Mouse (Mus musculus) midbrain, embryonic 16.5 days (tissue): ENCODE measurements around the gene Nhp2. TPM values are rescaled to one million over a fixed set of nuclear protein-coding genes. Genes with fewer than 3 reads are reported as not detected.
"Not testable (repeated sequence)": the region's sequence is repeated elsewhere in the genome, so short reads cannot be mapped to it uniquely, and the experiment has no call there.

Experiments used
- ATAC-seq: fragments of 200-750 bp; cut with Nextera tagmentation; 2 replicates; pipeline ENCODE4 v1.8.0; 2017; ENCODE audit warnings: moderate TSS enrichment
- H3K27ac ChIP-seq: fragments of 300-500 bp; sonication (generic); 2 replicates; pipeline ENCODE4 v1.5.1; 2014; ENCODE audit warnings: mild to moderate bottlenecking, low read length, mixed read lengths
- H3K27me3 ChIP-seq: fragments of 300-500 bp; sonication (generic); 2 replicates; pipeline ENCODE4 v1.6.1; 2014; ENCODE audit warnings: low read depth, low read length, mixed read lengths; ENCODE audit not compliant: control insufficient read depth, insufficient read depth
- H3K36me3 ChIP-seq: fragments of 300-500 bp; sonication (generic); 2 replicates; pipeline ENCODE4 v1.6.1; 2014; ENCODE audit warnings: mild to moderate bottlenecking, low read length, moderate library complexity, mixed read lengths; ENCODE audit not compliant: control insufficient read depth, insufficient read depth
- H3K4me1 ChIP-seq: fragments of 300-500 bp; sonication (generic); 2 replicates; pipeline ENCODE4 v1.6.1; 2014; ENCODE audit warnings: mild to moderate bottlenecking, low read length, mixed read lengths; ENCODE audit not compliant: control insufficient read depth, insufficient read depth
- H3K4me2 ChIP-seq: fragments of 300-500 bp; sonication (generic); 2 replicates; pipeline ENCODE4 v1.6.1; 2014; ENCODE audit warnings: mild to moderate bottlenecking, low read length, mixed read lengths
- H3K4me3 ChIP-seq: fragments of 300-500 bp; sonication (generic); 2 replicates; pipeline ENCODE4 v1.5.1; 2014; ENCODE audit warnings: low read depth, mild to moderate bottlenecking, low read length, moderate library complexity, mixed read lengths
- H3K9ac ChIP-seq: fragments of 300-500 bp; sonication (generic); 2 replicates; pipeline ENCODE4 v1.6.1; 2014; ENCODE audit warnings: low read depth, low read length, mixed read lengths
- H3K9me3 ChIP-seq: fragments of 300-500 bp; sonication (generic); replicated peaks from 2 replicates; pipeline ENCODE4 v1.6.1; 2014; ENCODE audit warnings: mild to moderate bottlenecking, low read length, mixed read lengths; ENCODE audit not compliant: control insufficient read depth, poor library complexity, severe bottlenecking
- WGBS: fragments of 180-500 bp; shearing (Covaris S2); extraction: QIAGEN DNeasy Blood & Tissue Kit; methylation state at CpG from one replicate; pipeline ENCODE4 v1.1.7; 2014; 5-methylcytosine and 5-hydroxymethylcytosine counted together
- polyA plus RNA-seq: library from polyadenylated mRNA; unstranded; fragments of >200 nt; fragmentation: Nextera tagmentation; extraction: Ambion mirVana; gene quantifications from 2 replicates; pipeline ENCODE4 v1.2.1, GENCODE M21; 2015

Gene Nhp2
- polyA plus RNA-seq, 1 experiment from 2014 or later: 83.7 TPM

- peaks cover 2% of the 10 kb centered on the region; the same call in 1 of the 2 replicates for H3K4me1 ChIP-seq
- no peak overlapping the region for H3K4me3 ChIP-seq
- H3K27me3 ChIP-seq: no peaks in the 10 kb centered on the region
- H3K4me2 ChIP-seq: no peak overlapping the region
- H3K9ac ChIP-seq: no peak overlapping the region
- no peaks in the 10 kb centered on the region for H3K9me3 ChIP-seq
- 91% methylated on average over 1 of the region's 1 CpGs for WGBS
- H3K36me3 ChIP-seq: peaks cover 47% of the 10 kb centered on the region
- H3K27ac ChIP-seq: no peak overlapping the region; the same call in 1 of the 2 replicates
- no peak for ATAC-seq
Observed at GRCm38 (mm10) chr11:51595459-51596083, 24.0 kb upstream of the Nhp2 start.

- Histone ChIP-seq H3K9me3 (no peaks in the 10 kb centered on the region), H3K27ac (no peak overlapping the region), H3K27me3 (no peaks in the 10 kb centered on the region), H3K9ac (no peak overlapping the region), H3K4me3 (no peak overlapping the region), H3K4me1 (peaks cover 2% of the 10 kb centered on the region), H3K36me3 (peaks cover 60% of the 10 kb centered on the region), H3K4me2 (no peak overlapping the region)
- no peak for ATAC-seq
- 82% methylated on average over 2 of the region's 2 CpGs for WGBS
Observed at GRCm38 (mm10) chr11:51597553-51597952, 22.0 kb upstream of the Nhp2 start.

DNA sequence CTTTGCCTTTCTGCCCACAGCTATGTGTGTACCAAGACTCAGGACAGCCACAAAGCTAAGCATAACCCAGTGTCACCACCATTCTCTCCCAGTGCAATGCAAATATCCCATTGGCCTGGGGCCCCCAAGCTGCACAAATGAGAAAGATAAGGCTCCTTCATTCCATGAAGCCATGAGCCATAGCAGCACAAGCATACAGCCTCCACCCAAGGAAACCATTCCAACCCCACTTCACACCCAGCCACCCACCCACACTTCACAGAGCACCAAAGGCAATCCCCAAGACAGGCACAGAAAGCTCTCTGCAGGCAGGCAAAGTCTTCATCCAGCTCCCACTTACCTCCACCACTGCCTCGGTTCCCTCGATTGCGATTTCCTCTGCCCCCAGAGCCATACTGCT is 17.3 kb upstream of the Nhp2 start:
- ATAC-seq: no peak
- WGBS: 88% methylated on average over 3 of the region's 3 CpGs
- no peak overlapping the region for H3K4me2 ChIP-seq
- no peak overlapping the region for H3K9ac ChIP-seq
- no peak overlapping the region for H3K27ac ChIP-seq
- no peaks in the 10 kb centered on the region for H3K27me3 ChIP-seq
- H3K4me3 ChIP-seq: no peak overlapping the region
- H3K4me1 ChIP-seq: peaks cover 28% of the 10 kb centered on the region
- no peaks in the 10 kb centered on the region for H3K9me3 ChIP-seq
- peaks cover 55% of the 10 kb centered on the region for H3K36me3 ChIP-seq

DNA sequence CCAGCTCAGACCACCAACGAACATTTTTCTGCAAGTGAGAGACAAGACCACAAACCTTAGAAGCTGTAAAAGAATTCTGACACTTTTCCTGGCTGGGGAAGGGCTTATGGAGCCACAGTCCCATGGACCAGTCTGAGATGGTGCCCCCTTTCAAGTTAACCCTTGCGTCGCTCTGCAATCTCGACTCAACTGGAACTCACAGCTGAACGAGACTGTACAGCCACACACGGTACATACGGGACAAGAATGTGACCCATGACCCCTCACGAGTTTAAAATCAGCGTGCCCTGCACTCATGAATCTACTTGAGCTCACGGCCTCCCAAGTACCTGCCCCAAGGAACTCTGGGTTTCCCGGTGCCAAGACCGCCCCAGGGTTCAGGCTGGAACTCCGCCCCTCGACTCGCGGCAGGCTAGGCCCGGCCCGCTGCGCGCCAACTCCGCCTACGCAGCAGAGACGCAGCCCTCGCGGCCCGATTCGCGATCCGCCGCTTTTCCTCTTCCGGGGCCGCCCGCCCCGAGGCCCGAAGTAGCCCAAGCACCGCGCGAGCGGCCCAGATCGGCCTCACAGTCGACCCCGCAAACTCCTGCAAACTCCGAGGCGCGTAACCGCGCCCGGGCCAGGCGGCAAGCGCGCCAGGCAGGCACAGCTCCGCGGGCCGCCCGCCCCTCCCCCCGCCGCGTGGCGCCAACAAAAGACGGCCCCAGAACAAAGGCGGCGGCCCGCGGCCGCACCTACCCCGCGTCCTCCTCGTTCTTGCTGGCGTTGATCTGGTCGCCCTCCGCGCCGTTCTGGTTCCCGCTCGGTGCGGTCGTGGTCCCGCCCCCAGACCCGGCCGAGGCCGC is 13.7 kb upstream of the Nhp2 start:
- Histone ChIP-seq H3K4me1 (peaks cover 29% of the 10 kb centered on the region), H3K9me3 (no peaks in the 10 kb centered on the region)
- under 1% methylated on average over 71 of the region's 81 CpGs for WGBS

GRCm38 (mm10) chr11:51606447-51607095 is 13.0 kb upstream of the Nhp2 start, which contains the start of gene Hnrnpab:
Gene Hnrnpab, minus strand, starts transcription at chr11:51606847.
- peak within 1 kb of the TSS; percentile 86 for H3K4me2 ChIP-seq
- under 1% methylated on average over 83 of the region's 91 CpGs for WGBS
- no peaks in the 10 kb centered on the region for H3K27me3 ChIP-seq
- H3K9me3 ChIP-seq: no peaks in the 10 kb centered on the region
- peak; percentile 97 for ATAC-seq
- peaks cover 29% of the 10 kb centered on the region for H3K4me1 ChIP-seq
- peak within 1 kb of the TSS; percentile 99 for H3K9ac ChIP-seq
- peaks cover 22% of the 10 kb centered on the region for H3K36me3 ChIP-seq
- peak within 1 kb of the TSS; percentile 96 for H3K27ac ChIP-seq
- H3K4me3 ChIP-seq: peak within 1 kb of the TSS; percentile 91

More for the DNA sequence above, 13.7 kb upstream of the Nhp2 start:
- peak; percentile 54 for ATAC-seq
- Histone ChIP-seq H3K27ac (peak overlapping the region; percentile 96), H3K36me3 (peaks cover 29% of the 10 kb centered on the region), H3K27me3 (no peaks in the 10 kb centered on the region), H3K9ac (peak overlapping the region; percentile 99), H3K4me2 (peak overlapping the region; percentile 71), H3K4me3 (peak overlapping the region; percentile 91)

GRCm38 (mm10) chr11:51607096-51607738 is 12.3 kb upstream of the Nhp2 start:
- Histone ChIP-seq H3K9me3 (no peaks in the 10 kb centered on the region), H3K4me3 (peak overlapping the region; percentile 91), H3K9ac (peak overlapping the region; percentile 99), H3K4me1 (peaks cover 29% of the 10 kb centered on the region), H3K27me3 (no peaks in the 10 kb centered on the region), H3K27ac (peak overlapping the region; percentile 96), H3K4me2 (peak overlapping the region; percentile 86), H3K36me3 (peaks cover 16% of the 10 kb centered on the region)
- 8% methylated on average over 15 of the region's 15 CpGs for WGBS
- ATAC-seq: peak; percentile 71

GRCm38 (mm10) chr11:51609266-51609909 is 10.1 kb upstream of the Nhp2 start:
- H3K4me1 ChIP-seq: peaks cover 16% of the 10 kb centered on the region

GRCm38 (mm10) chr11:51609940-51610339 is 9.6 kb upstream of the Nhp2 start:
- not testable (repeated sequence) for H3K4me2 ChIP-seq, H3K9me3 ChIP-seq, H3K9ac ChIP-seq, H3K4me3 ChIP-seq, H3K36me3 ChIP-seq, H3K27me3 ChIP-seq, ATAC-seq, H3K27ac ChIP-seq
- WGBS: 92% methylated on average over 5 of the region's 5 CpGs
- H3K4me1 ChIP-seq: peaks cover 11% of the 10 kb centered on the region

More at GRCm38 (mm10) chr11:51609266-51609909, 10.1 kb upstream of the Nhp2 start:
- H3K9ac ChIP-seq: no peak overlapping the region
- no peaks in the 10 kb centered on the region; the same call in 1 of the 2 replicates for H3K36me3 ChIP-seq
- no peak overlapping the region for H3K4me2 ChIP-seq
- no peaks in the 10 kb centered on the region for H3K27me3 ChIP-seq
- no peak overlapping the region for H3K27ac ChIP-seq
- ATAC-seq: no peak
- WGBS: 86% methylated on average over 3 of the region's 3 CpGs
- H3K9me3 ChIP-seq: no peaks in the 10 kb centered on the region
- H3K4me3 ChIP-seq: no peak overlapping the region
